Mouse (Mus musculus) heart, postnatal 0 days (tissue): ENCODE measurements at regions not wholly inside any gene's neighbourhood (a gene's known extent, or its start where the extent isn't known, plus 50 kb on each side); places are given as distances from the start of the nearest gene placed in this dataset.

Experiments used
- ATAC-seq: fragments of 200-750 bp; cut with Nextera tagmentation; 2 replicates; pipeline ENCODE4 v1.8.0; 2017; ENCODE audit warnings: low read depth, moderate number of reproducible peaks, moderate library complexity; ENCODE audit not compliant: insufficient read depth
- DNase-seq: peaks from one replicate; pipeline ENCODE4 v3.0.0-alpha.2; 2016; ENCODE audit warnings: low spot score
- H3K27ac ChIP-seq: fragments of 300-500 bp; sonication (generic); 2 replicates; pipeline ENCODE4 v1.5.1; 2014; ENCODE audit warnings: low read depth, mild to moderate bottlenecking
- H3K27me3 ChIP-seq: fragments of 300-500 bp; sonication (generic); 2 replicates; pipeline ENCODE4 v1.6.1; 2014; ENCODE audit warnings: low read length, mixed read lengths; ENCODE audit not compliant: control insufficient read depth, insufficient read depth
- H3K36me3 ChIP-seq: fragments of 300-500 bp; sonication (generic); replicated peaks from 2 replicates; pipeline ENCODE4 v1.6.1; 2014; ENCODE audit warnings: low read length, mixed read lengths; ENCODE audit not compliant: control insufficient read depth, insufficient read depth
- H3K4me1 ChIP-seq: fragments of 300-500 bp; sonication (generic); 2 replicates; pipeline ENCODE4 v1.6.1; 2014; ENCODE audit warnings: antibody characterized with exemption; ENCODE audit not compliant: control insufficient read depth, insufficient read depth
- H3K4me2 ChIP-seq: fragments of 300-500 bp; sonication (generic); 2 replicates; pipeline ENCODE4 v1.6.1; 2014; ENCODE audit warnings: low read depth, mild to moderate bottlenecking, low read length, moderate library complexity
- H3K4me3 ChIP-seq: fragments of 300-500 bp; sonication (generic); 2 replicates; pipeline ENCODE4 v1.5.1; 2014; ENCODE audit warnings: low read depth, low read length
- H3K9ac ChIP-seq: fragments of 300-500 bp; sonication (generic); replicated peaks from 2 replicates; pipeline ENCODE4 v1.6.1; 2014; ENCODE audit warnings: low read depth, low read length, mixed read lengths
- H3K9me3 ChIP-seq: fragments of 300-500 bp; sonication (generic); replicated peaks from 2 replicates; pipeline ENCODE4 v1.6.1; 2016; ENCODE audit warnings: low read length; ENCODE audit not compliant: control insufficient read depth
- CTCF ChIP-seq: IDR thresholded peaks from 2 replicates; pipeline ENCODE4 v1.5.1; 2016; ENCODE audit warnings: antibody characterized with exemption, control low read depth, low read depth
- EP300 ChIP-seq: IDR thresholded peaks from 2 replicates; pipeline ENCODE4 v1.6.1; 2016; ENCODE audit warnings: antibody characterized with exemption, low read depth
- WGBS: fragments of 180-500 bp; shearing (Covaris S2); extraction: QIAGEN DNeasy Blood & Tissue Kit; methylation state at CpG from one replicate; pipeline ENCODE4 v1.1.7; 2014; 5-methylcytosine and 5-hydroxymethylcytosine counted together

GRCm38 (mm10) chr13:52062576-52062975 lies 216.1 kb downstream of the Gadd45g start:
- no peaks in the 10 kb centered on the region for H3K27me3 ChIP-seq
- WGBS = 86% methylated on average over 1 of the region's 1 CpGs
- ATAC-seq = no peak

GRCm38 (mm10) chr13:52065274-52065673 lies 218.8 kb downstream of the Gadd45g start:
- Histone ChIP-seq H3K36me3 (no peaks in the 10 kb centered on the region), H3K4me1 (peaks cover 24% of the 10 kb centered on the region), H3K4me3 (no peak overlapping the region), H3K9ac (no peak overlapping the region), H3K27ac (no peak overlapping the region), H3K27me3 (no peaks in the 10 kb centered on the region), H3K4me2 (no peak overlapping the region), H3K9me3 (no peaks in the 10 kb centered on the region)
- no peak for ATAC-seq
- WGBS = 75% methylated on average over 5 of the region's 5 CpGs
- no peak for DNase-seq
- TF ChIP-seq EP300 (no peak), CTCF (no peak)

More at GRCm38 (mm10) chr13:52062576-52062975, 216.1 kb downstream of the Gadd45g start:
- no peak for DNase-seq
- Histone ChIP-seq H3K4me3 (no peak overlapping the region), H3K9me3 (no peaks in the 10 kb centered on the region), H3K27ac (no peak overlapping the region), H3K4me2 (no peak overlapping the region), H3K4me1 (peaks cover 13% of the 10 kb centered on the region), H3K36me3 (no peaks in the 10 kb centered on the region), H3K9ac (no peak overlapping the region)
- TF ChIP-seq EP300 = no peak
- TF ChIP-seq CTCF = no peak

GRCm38 (mm10) chr13:52065720-52066119 lies 219.2 kb downstream of the Gadd45g start:
- 85% methylated on average over 6 of the region's 6 CpGs for WGBS
- Histone ChIP-seq H3K36me3 (no peaks in the 10 kb centered on the region), H3K27ac (no peak overlapping the region), H3K9ac (no peak overlapping the region), H3K4me3 (no peak overlapping the region), H3K27me3 (no peaks in the 10 kb centered on the region), H3K4me2 (no peak overlapping the region), H3K4me1 (peaks cover 24% of the 10 kb centered on the region), H3K9me3 (no peaks in the 10 kb centered on the region)
- DNase-seq (no peak), ATAC-seq (no peak)
- TF ChIP-seq EP300 (no peak), CTCF (no peak)

GRCm38 (mm10) chr13:52067048-52067447 lies 220.6 kb downstream of the Gadd45g start:
- TF ChIP-seq CTCF (no peak), EP300 (no peak)
- H3K4me2 ChIP-seq = no peak overlapping the region
- H3K9ac ChIP-seq = no peak overlapping the region
- peaks cover 24% of the 10 kb centered on the region for H3K4me1 ChIP-seq
- no peaks in the 10 kb centered on the region for H3K27me3 ChIP-seq
- H3K4me3 ChIP-seq = no peak overlapping the region
- WGBS = 17% methylated on average over 4 of the region's 4 CpGs
- no peaks in the 10 kb centered on the region for H3K9me3 ChIP-seq
- H3K36me3 ChIP-seq = no peaks in the 10 kb centered on the region
- DNase-seq (peak; percentile 63), ATAC-seq (peak; percentile 53)
- peak overlapping the region; percentile 22; the same call in 1 of the 2 replicates for H3K27ac ChIP-seq

- Histone ChIP-seq H3K4me2 (no peak overlapping the region), H3K9me3 (no peaks in the 10 kb centered on the region), H3K4me3 (no peak overlapping the region), H3K9ac (no peak overlapping the region), H3K27ac (no peak overlapping the region), H3K27me3 (no peaks in the 10 kb centered on the region), H3K36me3 (no peaks in the 10 kb centered on the region), H3K4me1 (peaks cover 24% of the 10 kb centered on the region)
- TF ChIP-seq EP300 (no peak), CTCF (no peak)
- 65% methylated on average over 6 of the region's 6 CpGs for WGBS
- DNase-seq = no peak
- ATAC-seq = no peak
Measured at GRCm38 (mm10) chr13:52068886-52069439, 222.5 kb downstream of the Gadd45g start.

- Histone ChIP-seq H3K4me3 (no peak overlapping the region), H3K9ac (no peak overlapping the region), H3K4me2 (no peak overlapping the region), H3K27me3 (no peaks in the 10 kb centered on the region), H3K4me1 (peaks cover 24% of the 10 kb centered on the region), H3K9me3 (no peaks in the 10 kb centered on the region), H3K27ac (no peak overlapping the region), H3K36me3 (no peaks in the 10 kb centered on the region)
- TF ChIP-seq EP300 (no peak), CTCF (no peak)
- DNase-seq (no peak), ATAC-seq (no peak)
- 64% methylated on average over 3 of the region's 3 CpGs for WGBS
Measured at GRCm38 (mm10) chr13:52069714-52070113, 223.2 kb downstream of the Gadd45g start.
